Mouse (Mus musculus) megakaryocyte, embryonic 14.5 days (primary cell): ENCODE results near the gene Sema6c.

ENCODE experiments used
- FLI1 ChIP-seq: IDR thresholded peaks from 2 replicates; pipeline ENCODE4 v1.6.1; 2012; ENCODE audit warnings: low read length, inconsistent platforms, mixed read lengths
- GATA1 ChIP-seq: IDR thresholded peaks from 3 replicates; pipeline ENCODE4 v1.6.1; 2012; ENCODE audit warnings: mixed read lengths, low read length, inconsistent platforms, borderline replicate concordance

DNA sequence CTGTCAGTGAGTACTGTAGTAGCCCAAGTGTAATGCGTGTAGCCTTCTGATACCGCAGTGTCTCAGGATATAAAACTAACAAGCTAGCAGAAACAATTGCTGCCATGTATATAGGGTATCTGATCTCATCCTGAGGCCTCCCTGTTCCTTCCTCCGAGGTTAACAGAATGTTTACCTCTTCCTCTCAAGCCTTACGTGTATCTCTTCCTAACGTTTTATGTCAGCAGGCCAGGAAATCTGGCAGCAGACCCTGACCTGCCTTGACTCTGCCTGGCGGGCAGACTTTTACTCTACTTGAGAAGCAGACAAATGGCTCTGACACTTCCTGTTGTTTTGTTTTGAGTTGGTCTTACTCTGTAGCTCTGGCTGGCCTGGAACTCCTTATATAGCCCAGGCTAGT, 38.7 kb upstream of the Sema6c start:
- TF ChIP-seq GATA1 (no peak), FLI1 (no peak)
